Mouse (Mus musculus): ENCODE results near the gene Akap2. TPM values are rescaled to one million over a fixed set of nuclear protein-coding genes. Genes with fewer than 3 reads are reported as not detected.

The Akap2 gene
- total RNA-seq (2014; fragmentation: Nextera tagmentation): not detected in 2 replicates
- total RNA-seq (2017): 0.05 and 0.06 TPM in 2 replicates
- not detected in 2 replicates for polyA plus RNA-seq (2012)

DNA sequence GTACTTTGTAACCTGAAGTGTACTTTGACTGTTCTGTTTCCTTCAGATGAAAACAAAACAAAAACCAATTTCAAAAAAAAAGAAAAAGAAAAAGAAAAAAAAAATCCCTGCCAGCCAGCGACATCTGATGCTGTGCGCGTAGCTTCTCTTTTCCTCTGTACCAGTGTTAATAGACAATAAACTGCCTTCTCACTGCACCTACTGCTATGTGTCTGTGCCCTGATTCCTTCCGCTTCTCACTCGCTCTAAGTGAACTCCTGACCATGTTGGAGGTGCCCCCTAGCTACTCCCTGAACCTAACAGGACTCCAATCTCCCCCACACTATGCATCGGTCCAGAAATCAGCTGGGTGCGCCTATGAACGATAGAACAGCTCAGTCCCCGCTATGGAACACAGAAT, at the start of gene Akap2:
Gene Akap2 (plus strand): TSS at position 304 of the 400 bp plus-strand sequence.
- H3K9me3 ChIP-seq (replicated peaks): peaks cover 25% of the 10 kb centered on the region
- H3K36me3 ChIP-seq (replicated peaks): no peaks in the 10 kb centered on the region
- TF ChIP-seq TAL1 (conservative IDR thresholded peaks at IDR 0.05; ENCODE audit: low read depth, low read length): no peak
- no peak for TF ChIP-seq GATA1 (IDR thresholded peaks at IDR 0.05; ENCODE audit: borderline replicate concordance, low read length)
- DNase-seq (ENCODE audit: low spot score) (no peak), ATAC-seq (ENCODE audit: extremely low read depth, insufficient number of reproducible peaks, low FRiP score, poor library complexity, severe bottlenecking) (no peak)
- H3K27me3 ChIP-seq (ENCODE audit: insufficient read depth, low read length): no peaks in the 10 kb centered on the region
- H3K4me1 ChIP-seq (ENCODE audit: insufficient read depth, low read depth, low read length): no peaks in the 10 kb centered on the region
- no peak within 1 kb of the TSS for H3K4me3 ChIP-seq (ENCODE audit: low read depth, low read length)

DNA sequence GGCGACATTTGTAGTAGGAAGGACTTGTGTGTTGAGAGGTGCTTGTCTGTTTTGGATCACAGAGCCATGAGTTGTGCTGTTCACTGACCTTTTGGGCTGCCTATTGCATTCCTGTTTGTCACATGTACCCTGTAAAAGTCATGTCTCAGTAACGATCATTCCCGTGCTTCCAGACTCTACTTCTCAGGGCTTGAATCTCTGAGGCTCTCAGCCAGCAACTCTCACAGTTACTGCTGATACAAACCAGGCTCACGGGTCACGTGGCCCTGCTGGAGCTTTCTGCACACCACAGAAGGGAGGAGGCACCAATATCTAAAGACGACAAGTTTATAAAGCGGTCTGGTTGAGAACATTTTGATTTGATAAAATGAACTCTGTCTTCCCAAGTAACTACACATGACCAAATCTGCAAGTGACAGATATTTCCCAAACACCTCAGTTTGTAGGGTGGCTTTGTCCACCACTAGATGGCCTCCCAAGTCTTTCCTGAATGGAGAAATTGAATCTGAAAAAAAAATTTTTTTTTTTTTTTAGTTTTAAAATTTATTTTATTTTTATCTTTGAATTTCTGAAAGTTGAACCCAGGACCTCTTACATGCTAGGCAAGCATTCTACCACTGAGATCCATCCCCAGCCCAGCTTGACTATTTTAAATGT, 46.5 kb upstream of the Akap2 start:
- Histone ChIP-seq H3K36me3 (replicated peaks) (no peaks in the 10 kb centered on the region), H3K9me3 (replicated peaks) (peaks cover 63% of the 10 kb centered on the region), H3K4me1 (ENCODE audit: insufficient read depth, low read depth, low read length) (no peaks in the 10 kb centered on the region), H3K27me3 (ENCODE audit: insufficient read depth, low read length) (no peaks in the 10 kb centered on the region), H3K4me3 (ENCODE audit: low read depth, low read length) (no peak overlapping the region)
- no peak for TF ChIP-seq GATA2 (IDR thresholded peaks at IDR 0.05; ENCODE audit: borderline replicate concordance, low read depth, low read length)
- TF ChIP-seq POLR2AphosphoS5 (IDR thresholded peaks at IDR 0.05; ENCODE audit: insufficient replicate concordance, low read depth, low read length): no peak
- TF ChIP-seq GATA1 (IDR thresholded peaks at IDR 0.05; ENCODE audit: borderline replicate concordance, low read length): no peak
- TF ChIP-seq CTCF (IDR thresholded peaks at IDR 0.05; ENCODE audit: low read depth, low read length): no peak
- TF ChIP-seq TAL1 (conservative IDR thresholded peaks at IDR 0.05; ENCODE audit: low read depth, low read length): no peak
- DNase-seq (ENCODE audit: low spot score) (no peak), ATAC-seq (ENCODE audit: extremely low read depth, insufficient number of reproducible peaks, low FRiP score, poor library complexity, severe bottlenecking) (no peak)

GRCm38 (mm10) chr4:57672541-57672940, 44.9 kb upstream of the Akap2 start:
- Histone ChIP-seq H3K36me3 (replicated peaks) (no peaks in the 10 kb centered on the region), H3K4me3 (ENCODE audit: low read depth, low read length) (no peak overlapping the region), H3K4me1 (ENCODE audit: insufficient read depth, low read depth, low read length) (no peaks in the 10 kb centered on the region), H3K9me3 (replicated peaks) (peaks cover 57% of the 10 kb centered on the region), H3K27me3 (ENCODE audit: insufficient read depth, low read length) (no peaks in the 10 kb centered on the region)
- TF ChIP-seq POLR2AphosphoS5 (IDR thresholded peaks at IDR 0.05; ENCODE audit: insufficient replicate concordance, low read depth, low read length) (no peak), GATA2 (IDR thresholded peaks at IDR 0.05; ENCODE audit: borderline replicate concordance, low read depth, low read length) (no peak), TAL1 (conservative IDR thresholded peaks at IDR 0.05; ENCODE audit: low read depth, low read length) (no peak), CTCF (IDR thresholded peaks at IDR 0.05; ENCODE audit: low read depth, low read length) (no peak), GATA1 (IDR thresholded peaks at IDR 0.05; ENCODE audit: borderline replicate concordance, low read length) (no peak)
- ATAC-seq (ENCODE audit: extremely low read depth, insufficient number of reproducible peaks, low FRiP score, poor library complexity, severe bottlenecking) (no peak), DNase-seq (ENCODE audit: low spot score) (no peak)

- Histone ChIP-seq H3K4me1 (ENCODE audit: insufficient read depth, low read depth, low read length) (no peaks in the 10 kb centered on the region), H3K4me3 (ENCODE audit: low read depth, low read length) (no peak overlapping the region), H3K36me3 (replicated peaks) (no peaks in the 10 kb centered on the region), H3K27me3 (ENCODE audit: insufficient read depth, low read length) (no peaks in the 10 kb centered on the region), H3K9me3 (replicated peaks) (peaks cover 57% of the 10 kb centered on the region)
- no peak for ATAC-seq (ENCODE audit: extremely low read depth, insufficient number of reproducible peaks, low FRiP score, poor library complexity, severe bottlenecking)
- no peak for TF ChIP-seq GATA2 (IDR thresholded peaks at IDR 0.05; ENCODE audit: borderline replicate concordance, low read depth, low read length)
- no peak for DNase-seq (ENCODE audit: low spot score)
Observed at GRCm38 (mm10) chr4:57672996-57673906, 44.2 kb upstream of the Akap2 start.

- H3K36me3 ChIP-seq (replicated peaks): no peaks in the 10 kb centered on the region
- H3K27me3 ChIP-seq (ENCODE audit: insufficient read depth, low read length): no peaks in the 10 kb centered on the region
- ATAC-seq (ENCODE audit: extremely low read depth, insufficient number of reproducible peaks, low FRiP score, poor library complexity, severe bottlenecking) (no peak), DNase-seq (ENCODE audit: low spot score) (no peak)
- H3K4me1 ChIP-seq (ENCODE audit: insufficient read depth, low read depth, low read length): no peaks in the 10 kb centered on the region
- TF ChIP-seq GATA2 (IDR thresholded peaks at IDR 0.05; ENCODE audit: borderline replicate concordance, low read depth, low read length) (no peak), GATA1 (IDR thresholded peaks at IDR 0.05; ENCODE audit: borderline replicate concordance, low read length) (no peak), POLR2AphosphoS5 (IDR thresholded peaks at IDR 0.05; ENCODE audit: insufficient replicate concordance, low read depth, low read length) (no peak), TAL1 (conservative IDR thresholded peaks at IDR 0.05; ENCODE audit: low read depth, low read length) (no peak), CTCF (IDR thresholded peaks at IDR 0.05; ENCODE audit: low read depth, low read length) (no peak)
- H3K4me3 ChIP-seq (ENCODE audit: low read depth, low read length): no peak overlapping the region
- peaks cover 55% of the 10 kb centered on the region for H3K9me3 ChIP-seq (replicated peaks)
Observed at GRCm38 (mm10) chr4:57674351-57674750, 43.1 kb upstream of the Akap2 start.

- H3K4me1 ChIP-seq (ENCODE audit: insufficient read depth, low read depth, low read length): no peaks in the 10 kb centered on the region
- no peak for ATAC-seq (ENCODE audit: extremely low read depth, insufficient number of reproducible peaks, low FRiP score, poor library complexity, severe bottlenecking)
- DNase-seq (ENCODE audit: low spot score): no peak
- peaks cover 57% of the 10 kb centered on the region for H3K9me3 ChIP-seq (replicated peaks)
- no peaks in the 10 kb centered on the region for H3K36me3 ChIP-seq (replicated peaks)
- no peaks in the 10 kb centered on the region for H3K27me3 ChIP-seq (ENCODE audit: insufficient read depth, low read length)
- no peak overlapping the region for H3K4me3 ChIP-seq (ENCODE audit: low read depth, low read length)
- TF ChIP-seq CTCF (IDR thresholded peaks at IDR 0.05; ENCODE audit: low read depth, low read length): no peak
- no peak for TF ChIP-seq GATA1 (IDR thresholded peaks at IDR 0.05; ENCODE audit: borderline replicate concordance, low read length)
- TF ChIP-seq TAL1 (conservative IDR thresholded peaks at IDR 0.05; ENCODE audit: low read depth, low read length): no peak
- no peak for TF ChIP-seq GATA2 (IDR thresholded peaks at IDR 0.05; ENCODE audit: borderline replicate concordance, low read depth, low read length)
- TF ChIP-seq POLR2AphosphoS5 (IDR thresholded peaks at IDR 0.05; ENCODE audit: insufficient replicate concordance, low read depth, low read length): no peak
Observed at GRCm38 (mm10) chr4:57675387-57675786, 42.1 kb upstream of the Akap2 start.
